Mouse (Mus musculus): ENCODE measurements around the gene Dner. TPM values are rescaled to one million over a fixed set of nuclear protein-coding genes. Genes with fewer than 3 reads are reported as not detected.

Gene Dner
- polyA plus RNA-seq, 1 experiment from 2014 or later, result 6.3 TPM

DNA sequence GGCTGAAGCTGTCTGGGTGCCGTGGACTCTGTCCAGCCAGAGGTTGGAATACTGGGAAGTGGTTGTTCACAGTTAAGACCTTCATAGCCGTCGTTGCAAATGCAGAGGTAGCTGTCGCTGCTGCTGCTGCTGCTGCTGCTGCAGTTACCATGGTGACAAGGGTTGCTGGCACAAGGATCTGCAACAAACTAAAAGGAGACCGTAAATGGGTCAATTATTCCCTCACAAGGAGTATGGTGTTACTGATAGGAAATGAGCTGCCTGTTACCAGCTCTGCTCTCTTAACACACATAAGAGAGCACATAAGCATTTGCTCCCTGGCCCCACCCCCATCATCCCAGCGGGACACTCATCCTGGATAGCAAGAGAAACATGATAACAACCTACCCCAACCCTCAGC is 110.6 kb downstream of the Dner start:
- 19% methylated on average over 6 of the region's 6 CpGs for WGBS
- no peak for ATAC-seq (ENCODE audit: insufficient number of reproducible peaks, insufficient read depth, low FRiP score, low TSS enrichment, low read depth)
- no peak overlapping the region for H3K27ac ChIP-seq

DNA sequence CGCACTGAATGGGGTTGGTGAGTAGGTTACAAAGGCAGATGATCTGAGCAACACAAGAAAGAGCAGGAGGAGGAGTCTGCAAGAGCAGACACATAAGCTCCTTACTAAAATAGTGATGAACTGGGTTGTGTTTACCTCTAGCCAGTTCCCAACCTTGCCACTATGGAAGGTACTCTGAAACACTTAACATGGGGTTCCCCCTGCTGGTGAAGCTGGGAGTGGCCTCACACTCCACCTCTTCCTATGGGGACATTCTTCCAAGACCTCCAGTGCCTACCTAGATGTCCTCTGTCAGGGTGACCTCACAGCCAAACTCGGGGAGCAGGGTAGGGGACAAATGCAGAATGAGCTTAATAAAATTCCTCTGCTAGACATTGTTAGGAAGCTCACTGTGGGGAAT is 114.2 kb downstream of the Dner start:
- no peaks in the 10 kb centered on the region for H3K36me3 ChIP-seq
- no peak overlapping the region for H3K9ac ChIP-seq
- no peak for ATAC-seq (ENCODE audit: insufficient number of reproducible peaks, insufficient read depth, low FRiP score, low TSS enrichment, low read depth)
- WGBS, result 59% methylated on average over 2 of the region's 2 CpGs
- no peaks in the 10 kb centered on the region for H3K9me3 ChIP-seq
- H3K27me3 ChIP-seq, result peaks cover 4% of the 10 kb centered on the region; the same call in 1 of the 2 replicates
- H3K27ac ChIP-seq, result no peak overlapping the region
- peaks cover 5% of the 10 kb centered on the region; the same call in 1 of the 2 replicates for H3K4me1 ChIP-seq
- H3K4me2 ChIP-seq, result no peak overlapping the region
- no peak overlapping the region for H3K4me3 ChIP-seq

More for the DNA sequence above, 110.6 kb downstream of the Dner start:
- H3K9me3 ChIP-seq, result no peaks in the 10 kb centered on the region
- no peak overlapping the region for H3K4me3 ChIP-seq
- H3K4me1 ChIP-seq, result peaks cover 5% of the 10 kb centered on the region; the same call in 1 of the 2 replicates
- H3K4me2 ChIP-seq, result no peak overlapping the region
- H3K36me3 ChIP-seq, result no peaks in the 10 kb centered on the region
- H3K27me3 ChIP-seq, result peaks cover 4% of the 10 kb centered on the region; the same call in 1 of the 2 replicates
- H3K9ac ChIP-seq, result no peak overlapping the region

DNA sequence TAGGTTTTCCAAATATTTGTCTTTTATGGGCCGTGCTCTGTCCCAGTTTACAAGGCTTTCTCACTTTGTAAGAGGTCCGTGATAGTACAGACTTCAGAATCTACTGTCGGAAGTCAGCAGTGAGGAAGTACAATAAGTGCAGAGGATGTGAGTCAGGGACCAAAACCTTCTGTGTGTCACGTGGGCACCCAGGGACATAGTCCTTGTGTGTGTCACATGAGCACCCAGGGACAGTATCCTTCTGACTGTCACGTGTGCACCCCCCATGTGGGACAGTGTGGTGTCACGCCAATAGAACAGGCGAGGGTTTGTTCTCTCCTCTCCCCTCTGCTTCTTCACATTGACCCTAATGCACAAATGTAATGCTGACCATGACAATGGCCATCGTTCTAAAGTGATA is 134.2 kb downstream of the Dner start:
- no peak for ATAC-seq (ENCODE audit: insufficient number of reproducible peaks, insufficient read depth, low FRiP score, low TSS enrichment, low read depth)
- no peak overlapping the region for H3K4me3 ChIP-seq
- WGBS, result 81% methylated on average over 8 of the region's 8 CpGs
- no peak overlapping the region for H3K27ac ChIP-seq
- no peaks in the 10 kb centered on the region for H3K9me3 ChIP-seq
- H3K4me1 ChIP-seq, result 0 out of 2 replicates have a peak, but pooled peaks cover 6% of the 10 kb centered on the region
- H3K9ac ChIP-seq, result no peak overlapping the region
- H3K27me3 ChIP-seq, result no peaks in the 10 kb centered on the region
- H3K36me3 ChIP-seq, result no peaks in the 10 kb centered on the region
- H3K4me2 ChIP-seq, result no peak overlapping the region

DNA sequence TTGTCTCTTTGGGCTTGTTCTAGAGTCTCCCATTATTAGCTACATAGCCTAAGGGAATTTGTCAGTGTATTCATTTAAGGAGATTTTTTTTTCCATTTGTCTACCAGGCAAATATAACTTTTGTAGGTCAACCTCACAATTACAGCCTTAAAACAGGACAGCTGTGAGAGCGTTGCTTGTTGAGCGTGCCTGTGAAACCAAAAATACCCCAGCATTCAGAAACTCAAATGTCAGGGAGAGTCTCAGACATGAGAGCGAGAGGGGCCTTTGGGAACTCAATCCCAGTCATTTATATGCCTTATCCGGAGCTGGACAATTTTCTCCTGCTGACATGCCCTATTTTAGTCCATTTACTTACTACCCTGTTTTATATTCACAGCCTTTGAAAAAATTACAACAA is 134.6 kb downstream of the Dner start:
- H3K4me1 ChIP-seq, result 0 out of 2 replicates have a peak, but pooled peaks cover 6% of the 10 kb centered on the region
- 61% methylated on average over 4 of the region's 4 CpGs for WGBS
- H3K9ac ChIP-seq, result no peak overlapping the region
- no peak for ATAC-seq (ENCODE audit: insufficient number of reproducible peaks, insufficient read depth, low FRiP score, low TSS enrichment, low read depth)
- H3K27ac ChIP-seq, result no peak overlapping the region
- H3K27me3 ChIP-seq, result no peaks in the 10 kb centered on the region
- H3K36me3 ChIP-seq, result no peaks in the 10 kb centered on the region
- no peak overlapping the region for H3K4me3 ChIP-seq
- H3K4me2 ChIP-seq, result no peak overlapping the region
- no peaks in the 10 kb centered on the region for H3K9me3 ChIP-seq

DNA sequence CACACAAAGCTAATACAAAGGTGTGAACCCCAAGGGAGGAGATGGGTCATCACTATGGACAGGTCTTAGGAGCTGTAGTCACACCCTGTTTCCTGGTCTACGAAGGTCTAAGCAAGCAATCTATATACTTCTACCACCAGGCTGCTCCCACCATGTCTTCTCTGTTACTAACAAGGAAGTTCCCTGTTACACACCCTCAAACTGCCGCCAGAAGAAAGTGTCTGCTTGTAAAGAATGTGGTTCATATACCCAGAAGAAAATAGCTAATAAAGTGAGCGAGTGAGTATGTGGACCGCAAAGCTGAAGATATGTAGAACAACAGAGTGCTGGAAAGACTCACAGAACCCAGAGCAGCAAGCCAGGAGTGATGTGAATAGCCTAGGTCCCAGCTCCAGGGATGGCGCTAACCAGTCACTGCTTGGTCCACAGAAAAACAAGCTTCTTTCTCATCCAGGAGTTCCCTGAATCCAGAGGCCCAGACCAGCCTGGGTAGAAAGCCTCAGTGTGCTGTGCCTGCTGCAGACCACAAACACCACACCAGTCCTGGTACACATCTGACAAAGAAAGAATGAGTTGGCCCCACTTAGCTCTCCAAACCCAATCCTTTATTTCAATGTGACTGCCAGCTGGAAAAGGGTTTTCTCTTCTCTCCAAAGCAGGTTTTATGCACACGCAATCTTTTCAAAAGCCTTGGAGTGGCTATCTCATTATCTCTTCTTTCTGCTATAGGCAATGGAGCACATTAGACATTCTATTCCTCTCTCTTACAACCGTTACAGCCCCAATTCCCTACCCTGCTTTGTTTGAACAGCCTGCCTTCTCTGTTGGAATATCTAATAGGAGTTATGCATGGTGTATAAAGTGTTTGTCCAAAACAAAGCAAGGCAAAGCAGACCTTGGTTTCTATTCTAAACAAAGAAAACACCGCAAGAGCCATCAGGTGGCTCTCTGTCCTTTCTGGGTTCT is 139.2 kb downstream of the Dner start:
- no peak overlapping the region for H3K27ac ChIP-seq
- no peak for ATAC-seq (ENCODE audit: insufficient number of reproducible peaks, insufficient read depth, low FRiP score, low TSS enrichment, low read depth)
- H3K9ac ChIP-seq, result no peak overlapping the region
- H3K9me3 ChIP-seq, result no peaks in the 10 kb centered on the region
- WGBS, result 88% methylated on average over 8 of the region's 8 CpGs
- H3K4me2 ChIP-seq, result no peak overlapping the region
- no peaks in the 10 kb centered on the region for H3K27me3 ChIP-seq
- H3K4me3 ChIP-seq, result no peak overlapping the region
- H3K4me1 ChIP-seq, result 0 out of 2 replicates have a peak, but pooled peaks cover 6% of the 10 kb centered on the region
- H3K36me3 ChIP-seq, result no peaks in the 10 kb centered on the region

DNA sequence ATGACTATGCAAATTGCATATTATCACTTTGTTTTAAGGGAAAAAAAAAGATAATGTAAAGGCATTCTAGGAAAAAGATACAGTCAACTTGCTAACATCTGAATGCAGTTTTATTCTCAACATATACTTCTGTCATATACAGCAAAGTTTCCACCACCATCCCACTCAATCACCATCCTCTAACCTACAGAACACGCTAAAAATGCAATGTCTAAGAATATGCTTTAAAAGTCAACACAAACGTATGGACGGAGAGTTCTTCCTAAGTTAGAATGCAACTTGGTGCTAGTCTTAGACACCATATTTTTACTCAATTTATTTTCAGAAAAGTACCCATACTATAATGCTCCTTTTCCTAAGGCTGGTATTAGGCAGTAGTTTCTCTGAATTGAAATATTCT is 144.0 kb downstream of the Dner start:
- no peak overlapping the region for H3K9ac ChIP-seq
- no peak overlapping the region for H3K27ac ChIP-seq
- 89% methylated on average over 3 of the region's 3 CpGs for WGBS
- H3K36me3 ChIP-seq, result no peaks in the 10 kb centered on the region
- no peak overlapping the region for H3K4me3 ChIP-seq
- H3K9me3 ChIP-seq, result no peaks in the 10 kb centered on the region
- H3K27me3 ChIP-seq, result no peaks in the 10 kb centered on the region
- H3K4me2 ChIP-seq, result no peak overlapping the region
- no peak for ATAC-seq (ENCODE audit: insufficient number of reproducible peaks, insufficient read depth, low FRiP score, low TSS enrichment, low read depth)
- no peaks in the 10 kb centered on the region for H3K4me1 ChIP-seq

DNA sequence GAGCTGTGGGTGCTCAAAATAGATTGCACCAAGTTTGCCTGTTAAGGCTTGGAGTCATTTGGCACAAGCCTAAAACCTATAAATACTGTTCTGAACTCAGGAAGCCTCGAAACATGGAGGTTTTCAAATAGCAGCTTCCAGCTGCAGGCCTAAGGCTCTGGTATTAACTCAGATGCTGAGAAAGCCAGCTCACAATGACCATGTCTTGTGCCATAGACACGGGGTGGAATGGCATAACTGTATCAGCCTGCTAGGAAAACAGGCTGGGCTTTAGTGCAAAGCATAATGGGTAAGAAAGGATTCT is 146.0 kb downstream of the Dner start:
- no peak for ATAC-seq (ENCODE audit: insufficient number of reproducible peaks, insufficient read depth, low FRiP score, low TSS enrichment, low read depth)
- no peaks in the 10 kb centered on the region for H3K4me1 ChIP-seq
- H3K27me3 ChIP-seq, result no peaks in the 10 kb centered on the region
- H3K4me3 ChIP-seq, result no peak overlapping the region
- H3K27ac ChIP-seq, result no peak overlapping the region
- no peaks in the 10 kb centered on the region for H3K9me3 ChIP-seq
- no peak overlapping the region for H3K4me2 ChIP-seq
- H3K36me3 ChIP-seq, result no peaks in the 10 kb centered on the region
- H3K9ac ChIP-seq, result no peak overlapping the region
- WGBS, result 49% methylated on average over 2 of the region's 2 CpGs

DNA sequence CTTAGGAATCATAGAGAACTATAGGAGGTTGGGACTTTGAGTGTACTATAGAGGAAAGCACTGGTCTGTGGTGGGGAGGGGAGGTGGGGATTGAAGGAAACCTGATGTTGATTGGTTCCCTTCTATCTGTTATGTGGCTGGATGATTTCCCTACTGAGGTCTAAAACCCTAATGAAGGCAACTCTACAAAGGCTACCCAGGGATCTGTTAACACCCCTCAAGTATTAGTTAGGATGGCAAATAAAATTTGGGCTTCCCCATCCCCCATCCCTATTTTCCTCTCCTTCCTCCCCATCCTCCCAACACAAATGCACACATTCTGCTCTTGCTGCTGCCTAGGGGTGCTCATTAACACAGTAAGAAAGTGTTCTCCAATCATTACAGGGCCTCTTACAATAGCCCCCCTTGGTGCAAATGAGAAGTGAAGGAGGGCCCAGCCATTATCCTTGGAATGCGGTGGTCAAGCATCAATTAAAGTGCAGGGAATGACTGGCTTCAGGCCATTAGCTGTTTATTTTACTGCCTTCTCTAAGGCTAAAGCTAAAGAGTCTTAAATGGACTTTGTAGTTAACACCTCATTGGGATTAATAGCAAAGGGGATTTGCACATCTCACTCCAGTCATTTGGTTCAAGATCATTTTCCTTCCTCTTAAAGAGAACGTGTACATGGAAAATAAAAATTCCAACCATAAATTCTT is 146.5 kb downstream of the Dner start:
- no peaks in the 10 kb centered on the region for H3K27me3 ChIP-seq
- H3K27ac ChIP-seq, result no peak overlapping the region
- no peak overlapping the region for H3K4me3 ChIP-seq
- H3K9ac ChIP-seq, result no peak overlapping the region
- WGBS, result 11% methylated on average over 2 of the region's 2 CpGs
- no peaks in the 10 kb centered on the region for H3K4me1 ChIP-seq
- H3K36me3 ChIP-seq, result no peaks in the 10 kb centered on the region
- H3K4me2 ChIP-seq, result no peak overlapping the region
- no peak for ATAC-seq (ENCODE audit: insufficient number of reproducible peaks, insufficient read depth, low FRiP score, low TSS enrichment, low read depth)
- no peaks in the 10 kb centered on the region for H3K9me3 ChIP-seq

DNA sequence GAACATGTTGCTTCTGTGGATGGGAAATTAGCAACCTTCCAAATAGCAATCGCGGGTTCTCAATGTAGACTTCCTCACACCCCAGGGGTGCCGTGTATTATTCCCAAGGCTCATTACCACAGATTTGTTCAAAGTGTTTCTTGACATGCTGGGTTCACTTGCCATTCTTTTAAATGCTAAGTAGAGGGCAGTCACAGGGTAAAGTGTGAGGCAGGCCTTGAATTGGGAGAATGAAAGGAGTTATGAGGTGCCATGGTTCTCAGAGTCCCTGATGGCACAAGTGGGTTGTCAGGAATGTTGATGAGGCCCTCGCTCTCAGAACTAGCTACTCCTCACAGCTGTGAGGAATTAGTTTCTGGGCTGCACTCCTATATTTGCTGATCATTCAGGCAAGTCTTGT is 160.0 kb downstream of the Dner start:
- Histone ChIP-seq H3K36me3 (no peaks in the 10 kb centered on the region), H3K4me2 (no peak overlapping the region), H3K9ac (no peak overlapping the region), H3K27ac (no peak overlapping the region), H3K9me3 (no peaks in the 10 kb centered on the region), H3K4me1 (no peaks in the 10 kb centered on the region), H3K4me3 (no peak overlapping the region), H3K27me3 (no peaks in the 10 kb centered on the region)
- WGBS, result 73% methylated on average over 4 of the region's 4 CpGs
- no peak for ATAC-seq (ENCODE audit: insufficient number of reproducible peaks, insufficient read depth, low FRiP score, low TSS enrichment, low read depth)

DNA sequence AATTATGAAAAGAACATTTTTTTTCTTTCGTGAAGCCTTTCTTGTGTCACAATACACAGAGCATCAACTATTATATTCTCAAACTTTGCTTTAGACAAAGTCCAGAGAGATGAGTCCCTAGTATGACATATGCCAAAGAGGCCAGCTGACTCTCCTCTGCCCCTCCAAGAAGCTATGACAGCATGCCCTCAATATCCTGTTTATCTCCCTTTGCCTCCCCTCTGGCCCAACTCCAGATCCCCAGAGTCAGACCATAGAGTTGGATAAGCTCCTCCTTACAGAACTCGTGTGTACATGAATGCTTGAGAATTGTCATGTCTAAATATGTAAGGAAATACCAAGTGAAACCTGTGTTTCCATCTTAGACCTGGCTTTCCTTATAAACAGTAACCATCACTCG is 170.5 kb downstream of the Dner start:
- WGBS, result 87% methylated on average over 3 of the region's 3 CpGs
- no peak overlapping the region for H3K4me2 ChIP-seq
- H3K4me1 ChIP-seq, result no peaks in the 10 kb centered on the region
- H3K4me3 ChIP-seq, result no peak overlapping the region
- H3K27ac ChIP-seq, result no peak overlapping the region
- ATAC-seq (ENCODE audit: insufficient number of reproducible peaks, insufficient read depth, low FRiP score, low TSS enrichment, low read depth), result no peak
- no peak overlapping the region for H3K9ac ChIP-seq
- H3K9me3 ChIP-seq, result no peaks in the 10 kb centered on the region
- no peaks in the 10 kb centered on the region for H3K27me3 ChIP-seq
- H3K36me3 ChIP-seq, result no peaks in the 10 kb centered on the region

DNA sequence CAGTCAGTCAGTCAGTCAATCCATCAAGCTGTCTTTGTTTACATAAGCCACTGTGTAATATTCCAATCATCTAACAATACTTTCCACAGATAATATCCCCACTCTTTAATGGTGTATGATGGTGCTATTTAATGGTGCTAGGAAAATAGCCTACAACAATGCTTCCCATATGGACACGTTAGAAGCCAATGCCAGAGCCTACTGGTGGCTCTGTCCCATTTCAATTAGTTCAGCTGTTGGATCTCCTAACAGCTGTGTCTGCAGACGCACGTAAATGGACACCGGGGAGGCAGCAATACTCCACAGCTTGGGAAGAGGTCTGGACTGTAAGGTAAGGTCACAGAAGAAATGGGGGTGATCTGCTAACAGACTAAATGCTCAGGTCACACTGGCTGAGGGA is 171.6 kb downstream of the Dner start:
- H3K27me3 ChIP-seq, result no peaks in the 10 kb centered on the region
- H3K9me3 ChIP-seq, result no peaks in the 10 kb centered on the region
- H3K4me3 ChIP-seq, result no peak overlapping the region
- ATAC-seq (ENCODE audit: insufficient number of reproducible peaks, insufficient read depth, low FRiP score, low TSS enrichment, low read depth), result no peak
- no peak overlapping the region for H3K27ac ChIP-seq
- H3K4me1 ChIP-seq, result no peaks in the 10 kb centered on the region
- 67% methylated on average over 4 of the region's 4 CpGs for WGBS
- H3K36me3 ChIP-seq, result no peaks in the 10 kb centered on the region
- no peak overlapping the region for H3K9ac ChIP-seq
- no peak overlapping the region for H3K4me2 ChIP-seq

DNA sequence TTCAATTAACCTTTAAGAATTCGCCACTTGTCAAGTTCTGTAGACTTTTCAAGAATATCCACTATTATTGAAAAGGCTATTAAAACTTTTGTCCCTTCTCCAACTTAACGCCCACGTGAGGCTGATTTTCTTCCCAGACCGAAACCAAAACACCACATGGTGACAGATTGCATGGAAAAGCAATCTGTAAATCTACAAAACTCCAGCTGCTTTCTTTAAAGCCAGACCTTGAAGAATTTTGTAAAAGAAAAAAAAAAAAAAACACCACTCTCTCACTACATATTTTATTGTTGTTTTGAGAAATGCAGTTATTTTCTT is 173.1 kb downstream of the Dner start:
- Histone ChIP-seq H3K9ac (no peak overlapping the region), H3K4me2 (no peak overlapping the region), H3K36me3 (no peaks in the 10 kb centered on the region), H3K4me1 (peaks cover 4% of the 10 kb centered on the region; the same call in 1 of the 2 replicates), H3K9me3 (no peaks in the 10 kb centered on the region), H3K4me3 (no peak overlapping the region), H3K27ac (no peak overlapping the region), H3K27me3 (no peaks in the 10 kb centered on the region)
- WGBS, result 60% methylated on average over 4 of the region's 4 CpGs
- ATAC-seq (ENCODE audit: insufficient number of reproducible peaks, insufficient read depth, low FRiP score, low TSS enrichment, low read depth), result no peak

Data from embryonic facial prominence, embryonic 13.5 days (tissue).